ENCODE assay signal across 8 mouse cellular contexts in genomic region chr2:103347417-103347891, GRCm38 (mm10). TPM values are rescaled to one million over a fixed set of nuclear protein-coding genes. Genes with fewer than 3 reads are reported as not detected.
DNase-seq lines count a peak whose midpoint lies in the region; ATAC-seq lines count a peak whose summit lies in the region.

No protein-coding gene starts in this region.

- H3K36me3 ChIP-seq in intestine, embryonic 14.5 days (ENCODE audit: control insufficient read depth, insufficient read depth, low read length), result no peaks in the 10 kb centered on the region

- peak overlapping the region; percentile 12; the same call in 1 of the 2 replicates for H3K4me2 ChIP-seq in intestine, embryonic 14.5 days (ENCODE audit: low read length)

- H3K27ac ChIP-seq in intestine, embryonic 14.5 days (ENCODE audit: low read depth), result no peak overlapping the region

- H3K27me3 ChIP-seq in intestine, embryonic 14.5 days (replicated peaks; ENCODE audit: control insufficient read depth, insufficient read depth, low read length), result no peaks in the 10 kb centered on the region

- no peak; the same call in 1 of the 2 replicates for ATAC-seq in intestine, embryonic 14.5 days (replicated peaks; ENCODE audit: low FRiP score, low TSS enrichment, low read depth)
- no peak for ATAC-seq in erythroid progenitor cell, adult 5-6 weeks (replicated peaks; ENCODE audit: low FRiP score, poor library complexity, severe bottlenecking)

- no peak overlapping the region for H3K4me3 ChIP-seq in intestine, embryonic 14.5 days (ENCODE audit: low read depth, low read length)

- no peaks in the 10 kb centered on the region for H3K9me3 ChIP-seq in intestine, embryonic 14.5 days (ENCODE audit: control insufficient read depth, low read length)

- 11% methylated on average over 5 of the region's 5 CpGs for WGBS in intestine, embryonic 14.5 days

- DNase-seq in R1 (ENCODE audit: low read depth, low spot score), result peak; percentile 67
- DNase-seq in cerebellum, adult 8-10 months, result peak; percentile 20
- DNase-seq in gastrocnemius, adult 8-10 months (ENCODE audit: low spot score in 2 of 2), result peak; percentile 15 to 18
- DNase-seq in intestine, embryonic 14.5 days (ENCODE audit: low spot score), result peak; percentile 68
- DNase-seq in left cerebral cortex, adult 8-10 months (ENCODE audit: low spot score in 2 of 2), result peak; percentile 42 to 45
- DNase-seq in mesoderm, embryonic 11.5 days (ENCODE audit: low read depth, low spot score), result peak; percentile 73
- peak; percentile 73 to 76 for DNase-seq in right cerebral cortex, postnatal 10 days (ENCODE audit: low spot score in 2 of 2)

- H3K9ac ChIP-seq in intestine, embryonic 14.5 days (ENCODE audit: low read length), result no peak overlapping the region

- H3K4me1 ChIP-seq in intestine, embryonic 14.5 days (replicated peaks; ENCODE audit: control insufficient read depth, insufficient read depth, low read length), result no peaks in the 10 kb centered on the region

RNA-seq across cellular contexts. Expression of gene Ehf, which starts 44.4 kb away (rescaled TPM):
- total RNA-seq in gastrocnemius, adult 8-10 months (2022), result not detected
- 11.2 TPM in 2 replicates for polyA plus RNA-seq in intestine, embryonic 14.5 days (2014; fragmentation: Nextera tagmentation; extraction: Ambion mirVana)
- not detected for total RNA-seq in left cerebral cortex, adult 8-10 months (2022)
- total RNA-seq in erythroid progenitor cell, adult 5-6 weeks (2015; ENCODE audit: low replicate concordance), result not detected in 2 replicates
- total RNA-seq in erythroid progenitor cell, adult 5-6 weeks (2017; ENCODE audit: low replicate concordance), result 1.9 TPM in 1 of 2 replicates, not detected in the other

Comparison
In these comparisons a context has a peak if more than half of its experiments do, and no peak if none do; other contexts are left out.
1. DNase-seq: peak in every context shown above with its lines; median percentile 74 in right cerebral cortex, postnatal 10 days; 73 in mesoderm, embryonic 11.5 days; 68 in intestine, embryonic 14.5 days; 67 in R1; 44 in left cerebral cortex, adult 8-10 months; 20 in cerebellum, adult 8-10 months; 16 in gastrocnemius, adult 8-10 months.